Mouse (Mus musculus): Measurements from ENCODE around the gene E2f2. TPM values are rescaled to one million over a fixed set of nuclear protein-coding genes. Genes with fewer than 3 reads are reported as not detected.

E2f2 gene
- polyA plus RNA-seq, 1 experiment from 2014 or later, result 10.7 TPM

- Histone ChIP-seq H3K36me3 (no peaks in the 10 kb centered on the region), H3K27ac (replicated peaks) (peak overlapping the region; percentile 98), H3K4me2 (replicated peaks) (peak overlapping the region; percentile 60), H3K4me1 (peaks cover 68% of the 10 kb centered on the region), H3K9ac (replicated peaks) (peak overlapping the region; percentile 61), H3K9me3 (no peaks in the 10 kb centered on the region), H3K27me3 (no peaks in the 10 kb centered on the region), H3K4me3 (no peak overlapping the region)
- 21% methylated on average over 9 of the region's 9 CpGs for WGBS
- no peak for ATAC-seq (ENCODE audit: low FRiP score, low read depth)
Measured at GRCm38 (mm10) chr4:136135874-136136728, 36.1 kb upstream of the E2f2 start.

- ATAC-seq (ENCODE audit: low FRiP score, low read depth), result no peak
- peaks cover 79% of the 10 kb centered on the region for H3K4me1 ChIP-seq
- H3K4me2 ChIP-seq (replicated peaks), result peak overlapping the region; percentile 78
- H3K36me3 ChIP-seq, result no peaks in the 10 kb centered on the region
- H3K9ac ChIP-seq (replicated peaks), result no peak overlapping the region
- H3K27me3 ChIP-seq, result no peaks in the 10 kb centered on the region
- no peaks in the 10 kb centered on the region for H3K9me3 ChIP-seq
- no peak overlapping the region for H3K4me3 ChIP-seq
- 47% methylated on average over 17 of the region's 17 CpGs for WGBS
- peak overlapping the region; percentile 90 for H3K27ac ChIP-seq (replicated peaks)
Measured at GRCm38 (mm10) chr4:136139326-136140110, 32.7 kb upstream of the E2f2 start.

DNA sequence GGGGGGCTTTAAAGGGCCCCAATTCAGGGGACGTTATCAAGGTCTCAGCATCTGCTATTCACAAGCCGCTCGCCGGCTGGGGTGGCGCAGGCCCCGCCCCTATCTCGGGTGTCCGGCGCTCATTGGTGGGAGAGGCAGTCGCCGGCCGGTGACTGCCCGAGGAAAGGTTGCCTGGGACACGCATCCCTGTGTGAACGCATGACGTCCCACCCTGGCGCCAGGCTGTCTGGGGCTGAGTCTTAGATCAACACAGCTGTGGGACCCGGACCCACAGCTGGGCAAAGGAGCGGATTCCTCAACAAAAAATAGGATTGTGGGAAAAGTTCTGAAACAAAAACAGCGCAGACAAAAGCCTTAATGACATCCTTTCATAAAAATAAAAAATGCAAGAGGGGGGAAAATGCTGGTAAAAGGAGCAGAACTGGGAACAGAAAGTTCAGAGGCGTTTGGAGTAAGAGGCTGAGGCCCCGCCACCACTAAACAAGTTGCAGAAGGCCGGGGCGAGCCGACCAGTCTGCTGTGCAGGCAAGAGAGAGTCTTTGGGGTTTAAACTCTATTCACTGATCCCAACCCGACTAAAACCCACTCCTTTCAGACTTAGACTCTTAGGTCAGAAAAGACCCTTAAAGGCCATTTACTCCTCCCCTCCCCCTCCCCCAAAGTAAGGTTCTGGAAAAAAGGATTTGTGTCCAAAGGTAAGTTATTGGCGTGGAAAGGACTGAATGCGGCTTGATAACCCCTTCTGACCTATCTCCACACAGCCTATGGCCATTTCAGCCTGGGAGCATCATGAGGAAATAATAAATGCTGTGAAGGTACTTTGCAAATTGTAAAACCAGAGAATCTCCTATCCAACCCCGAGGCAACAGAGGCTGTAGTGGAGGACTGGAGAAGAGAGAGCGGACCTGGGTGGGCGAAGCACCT, 31.6 kb upstream of the E2f2 start:
- Histone ChIP-seq H3K4me2 (replicated peaks) (peak overlapping the region; percentile 78), H3K27me3 (0 out of 2 replicates have a peak, but pooled peaks cover 3% of the 10 kb centered on the region), H3K4me1 (peaks cover 81% of the 10 kb centered on the region), H3K27ac (replicated peaks) (peak overlapping the region; percentile 90), H3K4me3 (peak overlapping the region; percentile 13), H3K9me3 (no peaks in the 10 kb centered on the region), H3K9ac (replicated peaks) (peak overlapping the region; percentile 24; the same call in 1 of the 2 replicates), H3K36me3 (no peaks in the 10 kb centered on the region)
- WGBS, result 2% methylated on average over 31 of the region's 31 CpGs
- ATAC-seq (ENCODE audit: low FRiP score, low read depth), result peak; percentile 85

DNA sequence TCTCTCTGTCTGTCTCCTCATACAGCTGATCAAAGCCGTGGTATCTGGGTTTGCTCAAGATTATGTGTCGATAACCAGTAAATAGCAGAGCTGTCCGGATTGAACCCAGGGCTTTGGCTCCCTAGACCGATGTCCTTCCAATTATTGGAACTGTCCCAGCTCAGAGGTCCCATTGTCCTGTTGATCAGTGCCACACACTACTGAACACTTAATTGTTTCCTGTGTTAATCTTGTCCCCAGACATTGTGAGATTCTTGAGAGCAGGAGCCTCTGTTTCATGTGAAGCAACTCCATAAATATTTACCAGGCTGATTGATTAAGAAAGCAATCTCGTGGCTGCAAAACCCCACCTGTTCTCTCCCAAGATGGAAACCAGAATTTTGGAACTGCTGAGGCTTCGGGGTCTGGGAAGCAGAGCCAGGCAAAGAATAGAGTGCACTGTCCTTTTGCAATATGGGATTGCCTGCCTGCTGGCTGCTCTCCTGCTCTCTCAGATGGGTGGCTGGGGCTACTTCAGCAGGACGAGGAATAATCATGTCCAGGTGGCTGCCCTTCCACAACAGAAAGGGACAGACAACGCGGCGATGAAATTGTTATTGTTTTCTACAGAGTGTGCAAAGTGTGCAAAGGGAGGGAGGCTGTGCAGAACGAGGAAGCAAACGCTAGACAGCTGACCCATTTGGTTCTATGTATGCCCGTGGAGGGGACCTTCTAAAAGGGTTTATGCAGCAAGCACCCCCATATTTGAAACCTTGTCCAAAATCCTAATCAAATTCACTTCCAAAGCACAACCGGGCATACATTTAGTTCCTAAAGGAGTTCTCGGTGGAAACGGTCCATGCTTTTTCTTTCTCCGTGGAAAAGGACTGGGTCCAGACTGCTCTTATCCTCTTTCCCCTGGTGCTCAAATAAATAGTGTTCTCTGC, 29.7 kb upstream of the E2f2 start:
- Histone ChIP-seq H3K4me3 (peak overlapping the region; percentile 75), H3K4me1 (peaks cover 85% of the 10 kb centered on the region), H3K9ac (replicated peaks) (peak overlapping the region; percentile 83), H3K9me3 (no peaks in the 10 kb centered on the region), H3K27ac (replicated peaks) (peak overlapping the region; percentile 90), H3K27me3 (peaks cover 15% of the 10 kb centered on the region; the same call in 1 of the 2 replicates), H3K4me2 (replicated peaks) (peak overlapping the region; percentile 78), H3K36me3 (no peaks in the 10 kb centered on the region)
- no peak for ATAC-seq (ENCODE audit: low FRiP score, low read depth)
- 4% methylated on average over 17 of the region's 17 CpGs for WGBS

DNA sequence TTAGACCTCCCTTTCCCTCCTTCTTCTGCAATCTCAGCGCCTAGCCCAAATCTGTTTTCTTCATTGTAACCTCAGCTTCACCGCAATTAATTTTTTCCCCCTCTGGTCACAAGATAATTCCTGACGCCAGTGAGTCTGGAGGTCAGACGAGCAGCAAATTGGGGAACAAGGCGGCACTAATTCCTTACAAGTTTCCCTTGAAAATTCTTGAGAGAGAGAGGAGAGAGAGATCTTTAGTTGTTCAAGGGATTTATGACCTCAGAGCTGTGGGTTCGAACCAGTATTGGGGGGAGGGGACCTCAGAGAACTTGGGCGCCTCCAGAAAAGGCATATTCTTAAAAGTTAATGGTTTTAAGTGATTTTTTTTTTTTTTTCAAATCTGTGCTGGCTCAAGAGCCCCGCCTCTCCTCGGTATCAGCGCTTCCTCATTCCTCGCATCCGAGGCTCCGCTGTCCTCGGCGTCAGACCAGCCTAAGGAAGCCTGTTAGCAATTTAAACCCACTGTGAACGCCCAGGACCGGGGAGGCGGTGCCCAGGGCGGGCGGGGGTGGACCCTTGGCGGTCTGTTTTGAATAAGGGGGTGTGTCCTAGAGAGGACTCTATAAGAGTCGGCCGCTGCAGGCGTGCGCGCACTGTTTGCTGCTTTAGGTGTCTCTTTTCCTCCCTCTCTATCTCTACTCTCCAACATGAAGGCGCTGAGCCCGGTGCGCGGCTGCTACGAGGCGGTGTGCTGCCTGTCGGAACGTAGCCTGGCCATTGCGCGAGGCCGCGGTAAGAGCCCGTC, 28.8 kb upstream of the E2f2 start, which contains the start of gene Id3:
Gene Id3, plus strand, starts transcription at position 305 of the 784 bp plus-strand sequence.
- no peaks in the 10 kb centered on the region for H3K9me3 ChIP-seq
- WGBS, result under 1% methylated on average over 39 of the region's 39 CpGs
- peak within 1 kb of the TSS; percentile 83 for H3K9ac ChIP-seq (replicated peaks)
- H3K4me3 ChIP-seq, result peak within 1 kb of the TSS; percentile 75
- peak within 1 kb of the TSS; percentile 90 for H3K27ac ChIP-seq (replicated peaks)
- peaks cover 15% of the 10 kb centered on the region; the same call in 1 of the 2 replicates for H3K27me3 ChIP-seq
- peak; percentile 82 for ATAC-seq (ENCODE audit: low FRiP score, low read depth)
- peak within 1 kb of the TSS; percentile 78 for H3K4me2 ChIP-seq (replicated peaks)
- H3K4me1 ChIP-seq, result peaks cover 85% of the 10 kb centered on the region
- no peaks in the 10 kb centered on the region for H3K36me3 ChIP-seq

GRCm38 (mm10) chr4:136144126-136144926, 27.9 kb upstream of the E2f2 start:
- peak overlapping the region; percentile 90 for H3K27ac ChIP-seq (replicated peaks)
- H3K4me3 ChIP-seq, result peak overlapping the region; percentile 75
- ATAC-seq (ENCODE audit: low FRiP score, low read depth), result peak; percentile 16; the same call in 1 of the 2 replicates
- no peaks in the 10 kb centered on the region for H3K36me3 ChIP-seq
- peak overlapping the region; percentile 83 for H3K9ac ChIP-seq (replicated peaks)
- peaks cover 87% of the 10 kb centered on the region for H3K4me1 ChIP-seq
- peaks cover 15% of the 10 kb centered on the region; the same call in 1 of the 2 replicates for H3K27me3 ChIP-seq
- H3K9me3 ChIP-seq, result no peaks in the 10 kb centered on the region
- WGBS, result under 1% methylated on average over 48 of the region's 50 CpGs
- peak overlapping the region; percentile 78 for H3K4me2 ChIP-seq (replicated peaks)

- peaks cover 15% of the 10 kb centered on the region; the same call in 1 of the 2 replicates for H3K27me3 ChIP-seq
- peak overlapping the region; percentile 83 for H3K9ac ChIP-seq (replicated peaks)
- peaks cover 81% of the 10 kb centered on the region for H3K4me1 ChIP-seq
- WGBS, result under 1% methylated on average over 11 of the region's 11 CpGs
- H3K9me3 ChIP-seq, result no peaks in the 10 kb centered on the region
- H3K27ac ChIP-seq (replicated peaks), result peak overlapping the region; percentile 90
- peak overlapping the region; percentile 75 for H3K4me3 ChIP-seq
- peak overlapping the region; percentile 78 for H3K4me2 ChIP-seq (replicated peaks)
- ATAC-seq (ENCODE audit: low FRiP score, low read depth), result no peak
- no peaks in the 10 kb centered on the region for H3K36me3 ChIP-seq
Measured at GRCm38 (mm10) chr4:136144927-136145292, 27.3 kb upstream of the E2f2 start.

GRCm38 (mm10) chr4:136145362-136145885, 26.8 kb upstream of the E2f2 start:
- Histone ChIP-seq H3K4me2 (replicated peaks) (peak overlapping the region; percentile 78), H3K9ac (replicated peaks) (peak overlapping the region; percentile 83), H3K9me3 (no peaks in the 10 kb centered on the region), H3K27me3 (peaks cover 15% of the 10 kb centered on the region; the same call in 1 of the 2 replicates), H3K36me3 (no peaks in the 10 kb centered on the region), H3K27ac (replicated peaks) (peak overlapping the region; percentile 90), H3K4me3 (peak overlapping the region; percentile 75), H3K4me1 (peaks cover 80% of the 10 kb centered on the region)
- WGBS, result 6% methylated on average over 11 of the region's 11 CpGs
- ATAC-seq (ENCODE audit: low FRiP score, low read depth), result no peak

GRCm38 (mm10) chr4:136145991-136146711, 26.0 kb upstream of the E2f2 start:
- Histone ChIP-seq H3K9ac (replicated peaks) (peak overlapping the region; percentile 83), H3K4me1 (peaks cover 80% of the 10 kb centered on the region), H3K27me3 (peaks cover 15% of the 10 kb centered on the region; the same call in 1 of the 2 replicates), H3K36me3 (no peaks in the 10 kb centered on the region), H3K4me3 (peak overlapping the region; percentile 75), H3K4me2 (replicated peaks) (peak overlapping the region; percentile 78), H3K27ac (replicated peaks) (peak overlapping the region; percentile 90), H3K9me3 (no peaks in the 10 kb centered on the region)
- WGBS, result 12% methylated on average over 7 of the region's 7 CpGs
- no peak for ATAC-seq (ENCODE audit: low FRiP score, low read depth)

Data from midbrain, embryonic 12.5 days (tissue).